Mouse (Mus musculus): Measurements from ENCODE around the gene Olfr1048.

GRCm38 (mm10) chr2:86185583-86185982 lies 54.5 kb downstream of the Olfr1048 start, which contains the start of gene Olfr52:
- no peak for TF ChIP-seq CTCF (IDR thresholded peaks at IDR 0.05; ENCODE audit: extremely low read depth, insufficient read depth, insufficient read length, insufficient replicate concordance)
- no peak for TF ChIP-seq POLR2A (IDR thresholded peaks at IDR 0.05; ENCODE audit: low read depth, low read length)
